Mouse (Mus musculus) left cerebral cortex, postnatal 25 days (tissue): ENCODE data around the gene Mylk3. TPM values are rescaled to one million over a fixed set of nuclear protein-coding genes. Genes with fewer than 3 reads are reported as not detected.

Source experiments
- DNase-seq, 2 experiments: peaks; one replicate each; pipeline ENCODE4 v3.0.0; 2022; ENCODE audit warnings: low spot score in 2 of 2, mixed read lengths in 1 of 2
- intact Hi-C: fragments of 180-260 bp; cut with DNase I; formaldehyde crosslinking; loops from one replicate; pipeline ENCODE4 v1.15.1; 2025
- total RNA-seq, 2 experiments: library from RNA; stranded (reverse); gene quantifications; 2 replicates each; pipeline ENCODE4 v1.2.3; 2021

Mylk3 gene
- total RNA-seq, 2 experiments from 2014 or later = 2.2 to 2.6 TPM

GRCm38 (mm10) chr8:85329506-85329905 lies 56.6 kb downstream of the Mylk3 start:
- DNase-seq = no peak
- intact Hi-C loops = no loop called here

GRCm38 (mm10) chr8:85327036-85327435 lies 59.1 kb downstream of the Mylk3 start:
- no peak for DNase-seq
- intact Hi-C loops = no loop called here

GRCm38 (mm10) chr8:85323084-85323483 lies 63.1 kb downstream of the Mylk3 start:
- no peak for DNase-seq
- intact Hi-C loops = no loop called here

GRCm38 (mm10) chr8:85321981-85322380 lies 64.2 kb downstream of the Mylk3 start:
- no peak for DNase-seq
- intact Hi-C loops = no loop called here

- intact Hi-C loops = no loop called here
- no peak for DNase-seq
These were observed 67.6 kb downstream of the Mylk3 start for GRCm38 (mm10) chr8:85318534-85318933.

GRCm38 (mm10) chr8:85313036-85313435 lies 73.1 kb downstream of the Mylk3 start:
- no peak for DNase-seq
- intact Hi-C loops = loop anchor here (5.0 kb wide), 1 partner anchor 84 kb away; no protein-coding TSS in a partner anchor

GRCm38 (mm10) chr8:85311743-85312142 lies 74.4 kb downstream of the Mylk3 start:
- intact Hi-C loops = loop anchor here (5.0 kb wide), 1 partner anchor 86 kb away; no protein-coding TSS in a partner anchor
- peak in 1 of 2 experiments; percentile 32 for DNase-seq

- intact Hi-C loops = loop anchor here (10.0 kb wide), 1 partner anchor 246 kb away; the partner anchor contains the start of gene Dnaja2
These were observed 77.6 kb downstream of the Mylk3 start for GRCm38 (mm10) chr8:85308564-85308963.

GRCm38 (mm10) chr8:85303531-85303930 lies 82.6 kb downstream of the Mylk3 start:
- intact Hi-C loops = loop anchor here (10.0 kb wide), 1 partner anchor 251 kb away; the partner anchor contains the start of gene Dnaja2
- DNase-seq = no peak

More at GRCm38 (mm10) chr8:85308564-85308963, 77.6 kb downstream of the Mylk3 start:
- DNase-seq = no peak

GRCm38 (mm10) chr8:85302931-85303330 lies 83.2 kb downstream of the Mylk3 start:
- intact Hi-C loops = loop anchor here (10.0 kb wide), 1 partner anchor 252 kb away; the partner anchor contains the start of gene Dnaja2
- DNase-seq = no peak

GRCm38 (mm10) chr8:85301941-85302340 lies 84.2 kb downstream of the Mylk3 start:
- no peak for DNase-seq
- intact Hi-C loops = loop anchor here (10.0 kb wide), 1 partner anchor 253 kb away; the partner anchor contains the start of gene Dnaja2

GRCm38 (mm10) chr8:85299434-85300077 lies 86.6 kb downstream of the Mylk3 start, which contains the start of the genes Orc6 and Vps35:
Gene Orc6 (plus strand): TSS chr8:85299632.
Gene Vps35 (minus strand): TSS chr8:85299802.
- intact Hi-C loops = loop anchor here (5.0 to 10.0 kb wide), 2 partner anchors 217 to 255 kb away; partner anchors contain the start of genes Dnaja2, Man2b1, Wdr83 and Wdr83os
- DNase-seq = peak; percentile 96 to 98

- peak; percentile 9 to 12 for DNase-seq
- intact Hi-C loops = loop anchor here (5.0 kb wide), 1 partner anchor 217 kb away; the partner anchor contains the start of genes Man2b1, Wdr83 and Wdr83os
These were observed 87.3 kb downstream of the Mylk3 start for GRCm38 (mm10) chr8:85298600-85299433.

- no peak for DNase-seq
- intact Hi-C loops = no loop called here
These were observed 99.3 kb downstream of the Mylk3 start for GRCm38 (mm10) chr8:85286846-85287245.

Other genes starting within 250 kb of the Mylk3 start
- gene Cks1brt, start 234.4 kb downstream of the Mylk3 start, total RNA-seq = not detected
- not detected for gene Olfr371, start 160.4 kb downstream of the Mylk3 start, total RNA-seq
- 10 to 100 TPM; 27.1 to 31.9 TPM for gene Orc6, start 86.7 kb downstream of the Mylk3 start, total RNA-seq
- gene Vps35, start 86.5 kb downstream of the Mylk3 start, total RNA-seq = 100 to 1,000 TPM; 137 to 143 TPM
- gene 4921524J17Rik, start 46.5 kb upstream of the Mylk3 start, total RNA-seq = 10 to 100 TPM; 12.9 to 13.8 TPM
- gene Gpt2, start 106.2 kb upstream of the Mylk3 start, total RNA-seq = 10 to 100 TPM; 52.8 to 60.2 TPM
- 100 to 1,000 TPM; 167 to 190 TPM for gene Dnaja2, start 169.0 kb upstream of the Mylk3 start, total RNA-seq